Mouse (Mus musculus) MEL (cell line): ENCODE results near the gene Cxcr5.

ENCODE experiments used
- CHD1 ChIP-seq: IDR thresholded peaks from 2 replicates; pipeline ENCODE4 v1.6.1; 2012; ENCODE audit warnings: low read depth, mild to moderate bottlenecking, inconsistent platforms, low read length, improper control_type of control experiment
- CTCF ChIP-seq, 3 experiments: IDR thresholded peaks in 2 of 3; conservative IDR thresholded peaks in 1 of 3; 2 replicates each; pipeline ENCODE4 v1.5.1; 2011 to 2012; ENCODE audit warnings: low read length in 3 of 3, low read depth in 2 of 3, mild to moderate bottlenecking in 2 of 3, improper control_type of control experiment in 1 of 3, inconsistent platforms in 1 of 3, mixed read lengths in 1 of 3, moderate library complexity in 1 of 3; ENCODE audit not compliant: control insufficient read depth in 1 of 3, insufficient read depth in 1 of 3, poor library complexity in 1 of 3, severe bottlenecking in 1 of 3
- EP300 ChIP-seq, 2 experiments: IDR thresholded peaks; 2 replicates each; pipeline ENCODE4 v1.6.1; 2011; ENCODE audit warnings: improper control_type of control experiment in 2 of 2, low read length in 2 of 2, low read depth in 1 of 2, mild to moderate bottlenecking in 1 of 2
- KAT2A ChIP-seq: conservative IDR thresholded peaks from 2 replicates; pipeline ENCODE4 v1.6.1; 2012; ENCODE audit warnings: low read depth, low read length, improper control_type of control experiment, inconsistent platforms
- MAX ChIP-seq: IDR thresholded peaks from 2 replicates; pipeline ENCODE4 v1.6.1; 2011; ENCODE audit warnings: low read length, improper control_type of control experiment
- MYC ChIP-seq: IDR thresholded peaks from 2 replicates; pipeline ENCODE4 v1.6.1; 2011; ENCODE audit warnings: low read depth, mild to moderate bottlenecking, low read length, improper control_type of control experiment, moderate library complexity
- RAD21 ChIP-seq: IDR thresholded peaks from 2 replicates; pipeline ENCODE4 v1.6.1; 2011; ENCODE audit warnings: mild to moderate bottlenecking, low read depth, low read length, improper control_type of control experiment
- SMC3 ChIP-seq: IDR thresholded peaks from 2 replicates; pipeline ENCODE4 v1.6.1; 2011; ENCODE audit warnings: low read depth, low read length, improper control_type of control experiment
- ZC3H11A ChIP-seq: IDR thresholded peaks from 2 replicates; pipeline ENCODE4 v1.6.1; 2012; ENCODE audit warnings: low read depth, mild to moderate bottlenecking, inconsistent platforms, low read length, improper control_type of control experiment

GRCm38 (mm10) chr9:44494261-44494862, 67.3 kb downstream of the Cxcr5 start:
- TF ChIP-seq RAD21: no peak
- no peak for TF ChIP-seq EP300 (IDR thresholded peaks at IDR 0.05; ENCODE audit: low read depth in 1 of 2, low read length in 2 of 2)
- TF ChIP-seq SMC3: no peak
- no peak for TF ChIP-seq KAT2A
- no peak for TF ChIP-seq ZC3H11A
- no peak for TF ChIP-seq CTCF (IDR thresholded peaks at IDR 0.05 in 2 of 3, conservative IDR thresholded peaks at IDR 0.05 in 1 of 3; ENCODE audit: control insufficient read depth in 1 of 3, insufficient read depth in 1 of 3, low read depth in 2 of 3, low read length in 3 of 3, poor library complexity in 1 of 3, severe bottlenecking in 1 of 3)
- TF ChIP-seq MYC: no peak
- TF ChIP-seq CHD1: no peak
- no peak for TF ChIP-seq MAX
